Mouse (Mus musculus) frontal cortex, postnatal 25 days (tissue): ENCODE measurements around the gene Rrp12.
"Not testable (repeated sequence)": the region's sequence is repeated elsewhere in the genome, so short reads cannot be mapped to it uniquely, and the experiment has no call there.

Experiments used
- DNase-seq, 2 experiments: peaks; one replicate each; pipeline ENCODE4 v3.0.0; 2022; ENCODE audit warnings: low spot score in 2 of 2

Gene Rrp12

GRCm38 (mm10) chr19:41895460-41896318, at the start of gene Rrp12:
Gene Rrp12, minus strand, starts transcription at chr19:41896173.
- peak; percentile 50 to 63 for DNase-seq

DNA sequence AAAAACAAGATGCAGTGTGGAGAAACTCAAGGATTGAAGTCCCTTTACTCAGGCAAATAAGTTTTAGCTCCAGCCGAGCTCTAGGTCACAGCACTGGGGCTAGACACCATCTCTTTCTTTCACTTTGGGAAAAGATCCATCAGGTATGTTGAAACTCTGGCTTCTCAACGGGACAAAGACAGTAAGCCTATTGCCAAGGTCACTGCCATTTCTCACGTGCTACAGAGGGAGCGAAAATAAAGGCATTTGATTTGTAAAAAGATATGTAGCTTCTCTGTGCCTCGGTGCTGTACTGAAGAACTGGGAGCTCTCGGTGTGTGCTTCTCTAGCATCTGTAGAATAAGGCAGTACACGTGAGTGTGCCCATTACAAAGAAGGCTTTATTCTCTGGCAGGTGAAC, 47.9 kb upstream of the Rrp12 start:
- DNase-seq, result no peak

- no peak for DNase-seq
Measured at GRCm38 (mm10) chr19:41938539-41938938, 42.6 kb upstream of the Rrp12 start.

- DNase-seq, result no peak
Measured at GRCm38 (mm10) chr19:41935921-41936320, 39.9 kb upstream of the Rrp12 start.

GRCm38 (mm10) chr19:41934124-41934523, 38.2 kb upstream of the Rrp12 start:
- DNase-seq, result no peak

- peak; percentile 99 for DNase-seq
Measured at GRCm38 (mm10) chr19:41933179-41934086, 37.5 kb upstream of the Rrp12 start, which contains the start of the genes Exosc1 and Zdhhc16. Gene Exosc1, minus strand, starts transcription at chr19:41933423. Gene Zdhhc16, plus strand, starts transcription at chr19:41933480.

DNA sequence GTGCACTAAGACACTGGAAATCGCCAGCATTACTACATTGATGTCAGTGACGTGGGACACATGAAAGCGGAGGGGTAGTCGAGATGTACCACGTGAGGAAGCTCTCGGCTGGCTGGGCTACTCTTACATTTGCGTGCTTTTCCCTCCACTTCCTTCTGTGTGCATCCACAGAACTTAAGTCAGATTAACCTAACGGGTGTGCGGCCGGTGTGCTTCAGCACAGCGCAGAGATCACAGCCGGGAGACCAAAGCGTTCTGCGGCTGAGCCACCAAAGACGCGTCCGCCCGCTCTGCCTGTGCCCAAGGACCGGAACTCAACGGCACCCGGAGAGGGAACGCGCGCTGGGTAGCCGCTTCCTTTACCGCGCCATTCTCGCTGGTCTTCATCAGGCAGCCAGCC, 36.7 kb upstream of the Rrp12 start:
- DNase-seq, result no peak

DNA sequence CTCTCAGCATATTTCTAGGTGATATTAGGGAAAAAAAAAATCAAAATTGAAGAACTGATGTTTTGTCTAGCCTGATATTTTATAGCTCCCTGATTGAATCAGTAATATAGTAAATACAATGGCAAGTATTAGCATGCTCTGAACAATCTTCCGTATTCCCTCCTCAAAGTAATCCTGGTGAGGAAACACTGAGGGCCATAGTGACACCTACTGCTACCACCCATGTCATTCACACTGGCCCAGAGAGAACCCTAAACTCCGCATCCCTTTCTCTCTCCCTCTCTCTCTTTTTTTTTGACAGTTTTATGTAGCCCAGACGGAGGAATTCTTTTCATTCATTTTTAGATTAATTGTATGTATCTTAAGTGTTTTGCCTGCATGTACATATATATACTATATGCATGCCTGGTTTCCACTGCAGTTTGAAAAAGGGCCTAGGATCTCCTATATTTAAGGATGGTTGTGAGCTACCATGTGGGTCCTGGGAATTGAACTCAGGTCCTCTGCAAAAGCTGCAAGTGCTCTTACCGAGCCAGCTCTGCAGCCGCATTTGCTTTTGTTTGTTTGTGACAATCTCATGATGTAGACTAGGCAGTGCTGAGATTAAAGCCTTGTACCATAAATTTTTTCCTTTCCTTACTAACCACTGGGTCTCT, 24.6 kb upstream of the Rrp12 start:
- no peak for DNase-seq

DNA sequence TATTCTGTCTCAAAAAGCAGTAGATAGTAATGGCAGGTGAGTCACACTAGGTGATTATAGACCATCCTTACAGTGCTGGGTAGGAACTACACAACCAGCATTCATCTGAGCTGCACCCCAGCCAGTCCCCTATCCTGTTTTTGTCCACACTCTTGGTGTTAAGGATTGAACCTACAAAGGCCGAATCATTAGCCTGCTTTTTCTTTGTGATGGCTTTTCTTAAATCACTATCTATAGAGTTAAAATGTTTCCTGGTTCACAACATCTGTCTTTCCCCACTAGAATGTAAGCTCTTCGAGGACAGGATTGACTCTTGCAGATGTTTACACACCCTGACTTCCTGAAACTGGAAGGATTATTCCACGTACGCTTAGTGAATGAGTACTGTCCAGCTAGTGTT, 23.5 kb upstream of the Rrp12 start:
- DNase-seq, result no peak

GRCm38 (mm10) chr19:41916853-41917252, 20.9 kb upstream of the Rrp12 start:
- no peak for DNase-seq

GRCm38 (mm10) chr19:41915294-41915693, 19.3 kb upstream of the Rrp12 start:
- no peak for DNase-seq

DNA sequence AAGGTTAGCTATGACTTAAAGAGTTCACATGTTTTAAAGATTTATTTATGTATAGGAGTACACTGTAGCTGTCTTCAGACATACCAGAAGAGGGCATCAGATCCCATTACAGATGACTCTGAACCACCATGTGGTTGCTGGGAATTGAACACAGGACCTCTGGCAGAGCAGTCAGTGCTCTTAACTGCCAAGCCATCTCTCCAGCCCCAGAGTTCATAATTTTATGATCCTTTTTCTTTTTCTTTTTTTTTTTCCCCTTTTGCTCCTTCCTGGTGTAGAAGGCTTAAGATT, 18.6 kb upstream of the Rrp12 start:
- not testable (repeated sequence) for DNase-seq

DNA sequence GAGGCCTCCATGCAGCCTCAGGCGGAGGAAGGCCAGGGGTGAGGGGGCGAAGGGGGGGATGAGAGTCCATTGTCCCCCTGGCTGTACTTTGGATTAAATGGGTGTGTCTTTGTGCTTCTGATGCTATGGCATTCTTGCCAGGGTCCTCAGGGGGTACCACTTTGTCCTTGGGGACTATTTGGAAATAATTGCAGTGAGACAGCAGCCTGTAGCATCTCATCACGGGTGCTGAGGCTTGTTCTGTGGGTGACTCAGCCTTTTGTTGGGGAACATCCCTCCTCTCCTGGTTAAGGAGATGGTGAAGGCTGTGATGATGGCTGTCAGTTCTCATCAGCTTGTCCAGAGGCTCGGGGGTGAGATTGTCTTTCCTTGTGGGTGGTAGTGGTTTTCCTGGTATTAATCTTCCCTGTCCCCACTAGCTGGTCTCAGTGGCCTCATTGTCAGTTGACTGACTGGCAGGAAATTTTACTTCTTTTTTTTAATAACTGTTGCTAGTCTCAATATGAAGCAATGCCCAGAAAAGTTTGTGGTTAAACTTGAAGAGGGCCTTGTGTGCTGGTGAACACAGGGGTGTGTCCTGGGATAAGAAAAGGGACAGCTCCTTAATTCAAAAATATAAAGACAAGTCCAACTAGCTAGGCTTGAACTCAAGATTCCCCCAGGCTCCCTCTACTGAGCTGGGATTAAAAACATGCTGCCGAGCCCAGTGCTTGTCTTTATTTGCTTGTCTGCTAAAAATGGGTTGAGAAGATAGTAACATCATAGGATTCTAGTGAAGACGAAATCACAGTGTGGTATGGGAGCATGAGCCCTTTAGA, 18.0 kb upstream of the Rrp12 start:
- DNase-seq, result no peak

DNA sequence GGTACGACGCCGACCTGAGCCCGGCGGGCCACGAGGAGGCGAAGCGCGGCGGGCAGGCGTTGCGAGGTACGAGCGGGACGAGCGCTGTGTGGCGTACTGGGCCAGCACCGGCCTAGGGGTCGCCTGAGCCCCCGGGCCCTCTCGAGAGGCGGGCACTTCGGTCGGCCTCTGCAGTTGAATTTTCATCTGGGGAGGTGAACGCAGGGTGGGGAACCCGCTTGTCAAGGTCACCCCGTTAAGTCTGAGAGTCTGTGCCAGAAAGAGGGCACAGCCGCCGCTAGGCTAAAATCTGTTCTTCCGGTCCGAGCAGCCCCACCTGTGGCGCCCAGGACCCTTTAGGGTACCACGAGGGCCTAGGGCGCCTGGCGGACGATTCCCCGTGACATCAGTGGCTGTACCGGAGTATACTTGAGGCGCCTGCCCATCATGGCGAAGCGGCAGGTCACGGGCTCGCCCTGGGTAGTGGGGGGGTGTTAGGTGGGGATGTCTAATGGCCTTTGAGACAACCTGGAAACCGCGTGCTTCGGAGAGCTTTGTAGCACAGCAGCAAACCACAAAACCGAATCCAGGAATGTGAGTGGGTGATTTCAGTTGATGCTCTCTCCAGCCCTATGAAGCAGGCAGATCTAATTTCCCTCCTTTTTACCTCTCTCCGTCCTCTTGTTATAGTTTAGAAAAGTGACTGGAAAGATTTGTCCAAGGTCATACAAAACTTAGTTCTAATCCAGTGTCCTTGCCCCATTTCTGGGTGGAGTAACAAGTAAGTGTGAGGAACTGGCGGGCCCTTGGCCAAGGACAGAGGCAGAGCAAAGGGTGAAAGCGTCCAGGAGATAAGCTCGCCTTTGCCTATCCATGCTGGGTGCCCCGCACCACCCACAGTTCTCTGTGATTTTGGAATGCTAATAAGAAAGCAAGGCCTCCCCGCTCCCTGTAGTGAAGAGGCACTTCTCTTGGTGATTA, 16.4 kb upstream of the Rrp12 start:
- peak in 1 of 2 experiments; percentile 26 for DNase-seq

GRCm38 (mm10) chr19:41911178-41912073, 15.5 kb upstream of the Rrp12 start, which contains the start of gene Pgam1:
Gene Pgam1, plus strand, starts transcription at chr19:41911923.
- DNase-seq, result peak; percentile 84 to 95

DNA sequence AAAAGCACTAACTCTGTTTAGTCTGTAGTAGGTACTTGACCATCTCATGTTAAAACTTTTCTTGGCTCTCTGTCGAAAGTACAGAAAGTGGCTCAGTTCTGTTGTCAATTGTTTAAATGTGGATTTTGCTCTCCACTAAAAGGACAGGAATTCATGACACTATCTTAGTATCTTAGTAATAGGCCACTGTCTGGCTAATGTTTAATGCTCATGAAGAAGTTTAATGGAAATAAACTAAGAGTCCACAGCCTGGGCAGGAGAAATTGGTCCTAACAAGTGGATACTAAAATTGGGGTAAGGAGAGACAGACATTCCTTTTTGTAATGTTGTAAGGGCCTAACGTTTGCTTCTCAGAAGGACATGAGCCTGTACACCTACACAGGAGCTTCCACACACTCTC, 14.4 kb upstream of the Rrp12 start:
- no peak for DNase-seq

GRCm38 (mm10) chr19:41908736-41909135, 12.8 kb upstream of the Rrp12 start:
- no peak for DNase-seq

DNA sequence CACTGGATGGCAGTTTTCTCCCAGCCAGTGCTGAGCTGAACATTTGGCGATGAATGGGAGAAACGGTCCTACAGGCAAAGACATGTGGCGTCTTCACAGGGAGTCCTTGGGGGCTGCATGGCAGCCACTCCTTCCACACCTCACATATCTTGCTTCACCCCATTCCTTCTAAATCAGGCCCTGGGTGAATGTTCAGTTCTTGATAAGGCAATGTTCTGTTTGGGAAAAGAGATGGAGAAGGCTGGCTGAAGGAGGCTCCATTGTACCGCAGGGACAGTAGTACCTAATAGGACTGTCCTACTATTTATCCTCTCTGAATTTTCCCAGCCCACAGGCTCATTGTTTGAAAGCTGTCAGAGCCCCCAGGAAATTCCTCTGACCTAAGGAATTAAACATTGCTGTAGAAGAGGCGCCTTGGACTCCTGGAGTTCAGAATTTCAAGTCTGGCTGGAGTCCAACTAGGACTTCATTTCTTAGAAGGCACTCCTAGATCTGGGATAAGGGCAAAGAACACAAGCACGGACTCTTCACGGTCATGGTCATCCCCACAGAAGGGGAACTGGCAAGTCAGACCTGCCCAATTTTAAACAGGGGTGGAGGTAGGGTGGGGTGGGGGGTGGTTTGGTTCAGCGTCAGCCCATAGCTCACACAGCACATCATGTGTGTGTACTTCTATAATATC, 11.2 kb upstream of the Rrp12 start:
- no peak for DNase-seq
